Mouse (Mus musculus) hindbrain, embryonic 15.5 days (tissue): ENCODE measurements around the gene Cldn2. TPM values are rescaled to one million over a fixed set of nuclear protein-coding genes. Genes with fewer than 3 reads are reported as not detected.

Experiments used
- polyA plus RNA-seq: library from polyadenylated mRNA; unstranded; fragments of >200 nt; fragmentation: Nextera tagmentation; extraction: Ambion mirVana; gene quantifications from 2 replicates; pipeline ENCODE4 v1.2.1, GENCODE M21; 2015

Cldn2 gene
- polyA plus RNA-seq, 1 experiment from 2014 or later: 1.9 TPM

Other genes starting within 250 kb of the Cldn2 start
- gene Rnf128, start 237.5 kb upstream of the Cldn2 start, polyA plus RNA-seq: 4.9 and 5.0 TPM in 2 replicates
- gene Tbc1d8b, start 115.8 kb upstream of the Cldn2 start, polyA plus RNA-seq: 0.44 and 0.76 TPM in 2 replicates
- gene Gm15013, start 86.3 kb upstream of the Cldn2 start, polyA plus RNA-seq: not detected in 2 replicates
- gene Ripply1, start 18.5 kb upstream of the Cldn2 start, polyA plus RNA-seq: 0.34 TPM in 1 of 2 replicates, not detected in the other
- gene Morc4, start 70.8 kb downstream of the Cldn2 start, polyA plus RNA-seq: 2.4 and 3.9 TPM in 2 replicates
- 4.6 and 5.2 TPM in 2 replicates for gene Rbm41, start 197.8 kb downstream of the Cldn2 start, polyA plus RNA-seq